Mouse (Mus musculus) olfactory bulb, adult 2 months (tissue): Measurements from ENCODE around the gene Gm9049.

ENCODE experiments used
- CTCF ChIP-seq: fragments of 200-500 bp; IDR thresholded peaks from 2 replicates; pipeline ENCODE4 v1.5.1; 2012; ENCODE audit warnings: low read depth, mild to moderate bottlenecking, low read length, moderate library complexity; ENCODE audit not compliant: insufficient read depth
- POLR2A ChIP-seq: fragments of 200-500 bp; IDR thresholded peaks from 2 replicates; pipeline ENCODE4 v1.6.1; 2012; ENCODE audit warnings: mild to moderate bottlenecking, low read depth, low read length, moderate library complexity; ENCODE audit not compliant: insufficient read depth

- TF ChIP-seq CTCF (no peak), POLR2A (no peak)
Observed at GRCm38 (mm10) chr10:118399917-118400316, 46.0 kb upstream of the Gm9049 start.
